Mouse (Mus musculus): ENCODE measurements around the gene Pard6b. TPM values are rescaled to one million over a fixed set of nuclear protein-coding genes. Genes with fewer than 3 reads are reported as not detected.

Gene Pard6b
- 1 to 10 TPM; 4.9 to 5.4 TPM for total RNA-seq (2021)
- long read RNA-seq, experiment 1, transcript Pard6b-201 (3 exons, 3,399 nt) = major isoform, 8 of 9 reads
- long read RNA-seq, experiment 1, partial matches to known transcripts = 1 of 9 reads
- long read RNA-seq, experiment 1, other reads (novel, unspliced or antisense) = 0 of 9 reads
- long read RNA-seq, experiment 2, transcript Pard6b-201 (3 exons, 3,399 nt) = major isoform, 5 of 6 reads
- long read RNA-seq, experiment 2, partial matches to known transcripts = 0 of 6 reads
- long read RNA-seq, experiment 2, other reads (novel, unspliced or antisense) = 1 of 6 reads

DNA sequence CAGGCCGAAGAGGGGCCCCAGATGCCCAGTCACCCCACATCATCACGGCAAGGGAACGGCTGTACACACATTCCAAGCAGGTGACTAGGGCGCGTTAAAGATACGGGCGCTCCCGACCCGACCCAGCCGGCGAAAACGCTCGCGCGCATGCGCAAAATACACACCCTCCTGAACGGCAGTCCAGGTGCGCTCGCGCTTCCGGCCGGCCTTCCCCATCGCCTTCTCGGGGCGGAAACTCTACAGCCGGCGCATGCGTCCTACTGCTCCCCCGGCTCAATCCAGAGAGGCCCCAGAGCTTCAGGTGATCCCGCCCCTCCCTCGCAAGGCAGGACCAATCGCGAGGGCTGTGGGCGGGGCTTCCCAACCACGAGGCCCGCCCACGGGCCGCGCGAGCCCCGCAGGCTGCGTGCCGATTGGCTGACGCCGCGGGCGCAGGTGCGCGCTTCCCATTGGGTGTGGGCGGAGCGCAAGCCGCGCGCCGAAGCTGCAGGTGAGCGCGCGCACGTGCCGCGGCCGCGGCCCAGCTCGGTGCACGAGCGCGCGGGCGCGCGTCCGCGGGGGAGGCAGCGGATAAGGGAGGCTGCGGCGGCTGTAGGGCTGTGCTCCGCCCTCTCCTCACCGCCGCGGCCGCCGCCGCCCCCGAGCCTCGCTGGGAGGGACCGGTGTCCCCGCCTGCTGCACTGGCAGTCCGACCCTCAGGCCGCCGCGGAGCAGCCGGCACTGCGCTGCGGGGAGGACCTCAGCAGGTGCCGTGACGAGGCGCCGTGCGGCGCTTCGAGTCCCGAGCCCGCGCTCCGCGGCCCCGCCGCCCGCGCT, at the start of gene Pard6b:
Pard6b (plus strand) TSS at position 574 of the 816 bp plus-strand sequence.
- intact Hi-C loops (cut with DNase I) = loop anchor here (10.0 kb wide), 1 partner anchor 156 kb away; no protein-coding TSS in a partner anchor
- peak; percentile 97 to 99 for DNase-seq (ENCODE audit: low spot score in 2 of 2)

DNA sequence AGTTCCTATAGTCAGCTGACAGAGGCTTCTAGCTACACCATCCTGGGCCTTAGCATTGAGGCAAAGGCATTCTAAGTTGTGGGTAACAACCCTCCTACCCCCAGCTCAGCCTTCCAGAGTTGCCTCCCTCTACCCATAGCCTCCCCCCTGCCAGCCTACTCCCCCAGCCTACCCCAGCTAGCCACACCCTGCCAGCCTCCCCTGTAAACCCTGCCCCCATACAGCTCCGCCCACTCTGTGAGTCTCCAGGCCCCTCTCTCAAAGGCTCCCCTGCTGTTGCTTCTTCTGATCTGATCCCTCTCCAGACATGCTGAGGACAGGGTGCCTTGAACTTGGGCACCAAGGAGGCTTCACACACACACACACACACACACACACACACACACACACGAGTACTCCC, 49.0 kb upstream of the Pard6b start:
- intact Hi-C loops (cut with DNase I) = no loop called here
- no peak for DNase-seq (ENCODE audit: low spot score in 2 of 2)

DNA sequence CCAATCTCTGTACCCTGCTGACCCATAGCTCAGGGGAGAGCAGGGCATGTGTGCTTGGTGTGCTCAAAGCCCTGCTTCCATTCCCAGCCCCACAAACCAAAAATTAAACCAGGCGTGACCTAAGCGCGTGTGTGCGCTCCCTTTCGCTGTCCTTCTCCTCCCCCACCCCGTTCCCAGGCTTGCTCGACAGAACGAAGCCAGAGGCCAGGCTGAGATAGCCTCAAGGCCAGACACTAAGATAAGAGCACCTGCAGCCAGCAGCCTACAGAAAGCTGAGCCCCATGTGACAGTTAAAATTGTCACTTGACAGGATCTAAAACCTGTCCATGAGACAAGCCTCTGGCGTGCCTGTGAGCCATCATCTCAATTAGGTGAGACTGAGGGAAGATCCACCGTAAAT, 46.9 kb upstream of the Pard6b start:
- DNase-seq (ENCODE audit: low spot score in 2 of 2) = no peak
- intact Hi-C loops (cut with DNase I) = no loop called here

GRCm38 (mm10) chr2:168035907-168036306, 44.9 kb upstream of the Pard6b start:
- intact Hi-C loops (cut with DNase I) = no loop called here
- DNase-seq (ENCODE audit: low spot score in 2 of 2) = no peak

GRCm38 (mm10) chr2:168037063-168037462, 43.7 kb upstream of the Pard6b start:
- intact Hi-C loops (cut with DNase I) = no loop called here
- DNase-seq (ENCODE audit: low spot score in 2 of 2) = no peak

DNA sequence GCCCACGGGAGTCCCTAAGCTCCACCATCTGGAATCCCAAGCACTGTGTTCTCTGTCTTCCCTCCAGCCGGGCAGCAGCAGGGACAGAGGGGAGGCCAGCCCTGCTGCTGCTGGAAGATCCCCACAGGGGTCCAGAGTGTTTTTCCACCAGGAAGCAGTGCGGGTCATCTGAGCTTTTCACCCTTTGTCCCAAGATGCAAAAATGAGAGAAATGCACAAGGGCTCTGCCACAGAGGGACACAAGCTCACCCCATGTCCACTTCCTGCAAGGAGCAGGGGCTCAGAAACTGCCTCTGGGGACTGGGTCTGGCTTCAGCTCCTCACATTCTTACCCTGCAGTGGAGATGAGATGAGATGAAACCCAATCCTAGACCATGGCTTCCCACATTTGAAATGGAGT, 40.1 kb upstream of the Pard6b start:
- DNase-seq (ENCODE audit: low spot score in 2 of 2) = no peak
- intact Hi-C loops (cut with DNase I) = no loop called here

DNA sequence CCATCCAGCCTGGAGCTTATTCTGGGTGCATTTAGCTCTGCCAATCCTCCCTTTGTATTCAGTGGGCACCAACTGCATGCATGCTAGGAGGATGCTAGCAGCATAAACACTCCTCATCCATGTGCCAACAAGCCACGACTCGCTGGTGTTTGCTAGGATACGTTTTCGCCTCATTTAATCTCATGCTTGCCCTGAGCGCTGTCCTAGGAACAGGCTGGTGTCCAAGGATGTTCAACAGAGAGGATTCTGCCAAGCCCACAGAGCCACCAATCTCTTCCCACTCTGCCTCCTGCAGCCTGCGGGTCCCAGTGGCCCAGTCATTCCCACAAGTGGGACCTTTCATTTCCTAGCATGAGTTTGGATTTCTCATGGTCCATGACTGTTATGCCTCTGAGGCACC, 38.8 kb upstream of the Pard6b start:
- DNase-seq (ENCODE audit: low spot score in 2 of 2) = peak in 1 of 2 experiments; percentile 18
- intact Hi-C loops (cut with DNase I) = no loop called here

- intact Hi-C loops (cut with DNase I) = no loop called here
- no peak for DNase-seq (ENCODE audit: low spot score in 2 of 2)
These were observed 36.0 kb upstream of the Pard6b start for GRCm38 (mm10) chr2:168044681-168045287.

- no peak for DNase-seq (ENCODE audit: low spot score in 2 of 2)
These were observed 35.4 kb upstream of the Pard6b start for GRCm38 (mm10) chr2:168045357-168045756.

DNA sequence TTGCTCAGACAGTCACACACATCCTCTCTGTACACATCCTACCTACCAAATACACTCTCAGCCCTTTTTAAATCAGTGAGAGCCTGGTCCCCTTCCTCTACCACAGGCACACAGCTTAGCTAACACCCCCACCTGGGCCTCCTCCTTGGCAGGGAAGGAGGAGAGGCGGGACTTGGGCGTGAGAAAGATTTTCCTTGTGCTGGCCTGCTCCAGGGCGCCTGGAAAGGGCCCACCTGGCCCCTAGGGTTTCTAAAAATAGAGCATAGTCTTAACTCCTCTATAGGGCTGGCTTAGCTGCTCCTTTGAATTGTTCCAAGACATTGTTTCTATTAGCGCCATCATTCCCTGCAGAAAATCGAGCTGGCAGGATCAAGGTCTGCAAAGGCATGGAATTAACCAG, 35.0 kb upstream of the Pard6b start:
- DNase-seq (ENCODE audit: low spot score in 2 of 2) = no peak
- intact Hi-C loops (cut with DNase I) = no loop called here

More at GRCm38 (mm10) chr2:168045357-168045756, 35.4 kb upstream of the Pard6b start:
- intact Hi-C loops (cut with DNase I) = no loop called here

DNA sequence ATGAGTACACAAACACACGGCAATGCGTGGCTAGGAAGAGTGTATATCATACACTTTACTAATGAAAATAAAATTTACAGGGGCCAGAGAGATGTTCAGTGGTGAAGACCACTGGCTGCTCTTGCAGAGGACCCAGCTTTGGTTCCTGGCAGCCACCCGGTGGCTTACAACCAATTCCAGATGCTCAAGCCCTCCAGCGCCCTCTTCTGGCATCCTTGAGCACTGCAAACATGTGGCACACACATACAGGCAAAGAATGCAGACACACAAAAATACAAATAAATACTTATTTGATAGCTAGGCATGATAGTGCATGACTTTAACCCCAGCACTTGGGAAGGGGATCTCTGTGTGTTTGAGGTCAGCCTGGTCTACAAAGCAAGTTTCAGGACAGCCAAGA, 34.3 kb upstream of the Pard6b start:
- no peak for DNase-seq (ENCODE audit: low spot score in 2 of 2)
- intact Hi-C loops (cut with DNase I) = no loop called here

- intact Hi-C loops (cut with DNase I) = no loop called here
- no peak for DNase-seq (ENCODE audit: low spot score in 2 of 2)
These were observed 31.7 kb upstream of the Pard6b start for GRCm38 (mm10) chr2:168049002-168049635.

DNA sequence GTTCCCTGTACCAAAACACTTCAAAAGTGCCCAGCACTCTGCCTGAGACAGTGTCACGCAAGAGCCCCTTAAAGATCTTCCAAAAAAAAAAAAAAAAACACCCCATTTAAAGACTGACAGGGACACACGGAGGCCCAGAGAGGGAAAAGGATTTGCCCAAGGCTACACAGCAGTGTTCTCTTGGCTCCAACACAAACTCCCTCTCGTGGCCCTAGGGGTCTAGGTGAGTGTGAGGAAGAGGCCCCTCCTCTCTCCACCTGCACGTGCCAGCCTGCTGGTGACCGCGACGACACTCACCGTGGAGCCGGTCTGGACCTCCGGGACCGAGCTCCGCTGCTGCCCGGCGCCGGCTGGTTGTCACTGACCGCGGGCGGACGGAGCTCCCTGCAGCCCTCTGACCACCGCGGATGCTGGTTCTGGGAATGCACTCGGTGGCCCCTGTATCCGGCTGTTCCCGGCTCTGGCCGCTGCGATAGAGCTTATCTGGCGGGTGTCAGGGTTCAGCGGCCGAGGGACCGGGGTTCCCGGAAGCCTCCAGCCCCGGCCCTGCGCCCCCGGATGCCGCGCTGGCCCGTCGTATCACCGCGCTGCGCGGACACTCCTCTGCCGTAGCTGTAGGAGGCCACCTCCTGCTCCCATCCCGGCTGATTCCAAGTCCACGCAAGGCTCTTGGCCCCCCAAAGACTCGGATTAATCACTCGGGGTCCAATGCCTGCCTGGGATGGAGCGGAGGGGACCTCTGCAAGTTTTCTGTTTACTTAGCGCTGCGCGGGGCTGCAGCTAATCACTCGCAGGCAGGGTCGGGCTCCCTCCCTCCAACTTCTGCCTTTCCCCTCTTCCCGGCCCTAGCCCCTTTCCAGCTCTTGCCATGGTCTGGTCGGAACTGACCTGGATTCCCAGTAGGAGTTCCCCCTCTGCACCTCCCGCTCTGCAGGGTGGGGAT, 30.5 kb upstream of the Pard6b start:
- intact Hi-C loops (cut with DNase I) = no loop called here
- no peak for DNase-seq (ENCODE audit: low spot score in 2 of 2)

- DNase-seq (ENCODE audit: low spot score in 2 of 2) = no peak
- intact Hi-C loops (cut with DNase I) = no loop called here
These were observed 28.6 kb upstream of the Pard6b start for GRCm38 (mm10) chr2:168052156-168052555.

GRCm38 (mm10) chr2:168052689-168053088, 28.1 kb upstream of the Pard6b start:
- DNase-seq (ENCODE audit: low spot score in 2 of 2) = peak; percentile 17 to 21
- intact Hi-C loops (cut with DNase I) = no loop called here

DNA sequence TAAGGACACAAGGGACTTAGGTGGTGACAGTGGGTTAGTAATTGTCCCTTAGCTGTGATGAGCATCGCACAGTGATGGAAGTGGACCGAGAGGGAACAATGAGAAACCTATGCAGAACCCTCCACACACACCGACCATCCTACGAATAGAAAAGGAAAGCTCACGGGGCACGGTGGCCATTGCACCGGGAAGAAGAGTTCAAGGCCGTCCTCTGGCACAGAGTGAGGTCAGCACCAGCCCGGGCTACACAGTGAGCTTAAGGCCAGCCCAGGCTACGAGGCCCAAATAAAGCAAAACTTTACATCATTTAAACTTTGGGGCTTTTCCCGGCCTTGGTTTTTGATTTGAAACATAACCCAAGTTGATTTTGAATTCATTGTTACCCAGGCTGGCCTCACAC, 26.7 kb upstream of the Pard6b start:
- intact Hi-C loops (cut with DNase I) = no loop called here
- DNase-seq (ENCODE audit: low spot score in 2 of 2) = no peak

- intact Hi-C loops (cut with DNase I) = no loop called here
These were observed 24.7 kb upstream of the Pard6b start for GRCm38 (mm10) chr2:168055910-168056665.

GRCm38 (mm10) chr2:168056666-168056933, 24.2 kb upstream of the Pard6b start:
- intact Hi-C loops (cut with DNase I) = no loop called here

More at GRCm38 (mm10) chr2:168055910-168056665, 24.7 kb upstream of the Pard6b start:
- DNase-seq (ENCODE audit: low spot score in 2 of 2) = no peak

More at GRCm38 (mm10) chr2:168056666-168056933, 24.2 kb upstream of the Pard6b start:
- no peak for DNase-seq (ENCODE audit: low spot score in 2 of 2)

Data from left cerebral cortex, postnatal 14 days (tissue).